Mouse (Mus musculus): ENCODE results near the gene Mlst8. TPM values are rescaled to one million over a fixed set of nuclear protein-coding genes. Genes with fewer than 3 reads are reported as not detected.
A peak's percentile ranks its signal among the peaks of the same experiment; 100 is the strongest.
"Not testable (repeated sequence)": the region's sequence is repeated elsewhere in the genome, so short reads cannot be mapped to it uniquely, and the experiment has no call there.

Gene Mlst8
- polyA plus RNA-seq, 1 experiment, result 23.3 TPM

GRCm38 (mm10) chr17:24470701-24471527 lies 8.0 kb downstream of the Mlst8 start:
- Histone ChIP-seq H3K4me3 (ENCODE audit: insufficient read depth, low read length) (peak overlapping the region; percentile 66), H3K4me1 (ENCODE audit: control insufficient read depth, insufficient read depth, low read length) (peaks cover 8% of the 10 kb centered on the region; the same call in 1 of the 2 replicates), H3K27ac (ENCODE audit: insufficient read depth, low read length) (peak overlapping the region; percentile 53)
- TF ChIP-seq POLR2A (IDR thresholded peaks at IDR 0.05; ENCODE audit: low read depth, low read length) (peak; percentile 27; the same call in 1 of the 2 replicates), CTCF (IDR thresholded peaks at IDR 0.05; ENCODE audit: borderline replicate concordance, insufficient read depth, low read length) (no peak)

- TF ChIP-seq CTCF (IDR thresholded peaks at IDR 0.05; ENCODE audit: borderline replicate concordance, insufficient read depth, low read length) (no peak), POLR2A (IDR thresholded peaks at IDR 0.05; ENCODE audit: low read depth, low read length) (peak; percentile 88)
- Histone ChIP-seq H3K27ac (ENCODE audit: insufficient read depth, low read length) (peak within 1 kb of the TSS; percentile 61), H3K4me1 (ENCODE audit: control insufficient read depth, insufficient read depth, low read length) (peaks cover 10% of the 10 kb centered on the region; the same call in 1 of the 2 replicates), H3K4me3 (ENCODE audit: insufficient read depth, low read length) (peak within 1 kb of the TSS; percentile 66)
Observed at GRCm38 (mm10) chr17:24469910-24470602, 8.8 kb downstream of the Mlst8 start, which contains the start of the genes E4f1 and Pgp. TSS of gene E4f1 (minus strand) at chr17:24470313. TSS of gene Pgp (plus strand) at chr17:24470392.

GRCm38 (mm10) chr17:24469336-24469909 lies 9.5 kb downstream of the Mlst8 start:
- Histone ChIP-seq H3K4me3 (ENCODE audit: insufficient read depth, low read length) (peak overlapping the region; percentile 66), H3K27ac (ENCODE audit: insufficient read depth, low read length) (peak overlapping the region; percentile 61), H3K4me1 (ENCODE audit: control insufficient read depth, insufficient read depth, low read length) (peaks cover 10% of the 10 kb centered on the region; the same call in 1 of the 2 replicates)
- TF ChIP-seq POLR2A (IDR thresholded peaks at IDR 0.05; ENCODE audit: low read depth, low read length) (no peak), CTCF (IDR thresholded peaks at IDR 0.05; ENCODE audit: borderline replicate concordance, insufficient read depth, low read length) (no peak)

- no peak overlapping the region for H3K27ac ChIP-seq (ENCODE audit: insufficient read depth, low read length)
- H3K4me3 ChIP-seq (ENCODE audit: insufficient read depth, low read length), result no peak overlapping the region
- H3K4me1 ChIP-seq (ENCODE audit: control insufficient read depth, insufficient read depth, low read length), result peaks cover 10% of the 10 kb centered on the region; the same call in 1 of the 2 replicates
- TF ChIP-seq CTCF (IDR thresholded peaks at IDR 0.05; ENCODE audit: borderline replicate concordance, insufficient read depth, low read length), result no peak
- no peak for TF ChIP-seq POLR2A (IDR thresholded peaks at IDR 0.05; ENCODE audit: low read depth, low read length)
Observed at GRCm38 (mm10) chr17:24468636-24469246, 10.1 kb downstream of the Mlst8 start.

- H3K4me1 ChIP-seq (ENCODE audit: control insufficient read depth, insufficient read depth, low read length), result peaks cover 6% of the 10 kb centered on the region; the same call in 1 of the 2 replicates
- TF ChIP-seq POLR2A (IDR thresholded peaks at IDR 0.05; ENCODE audit: low read depth, low read length), result no peak
- no peak for TF ChIP-seq CTCF (IDR thresholded peaks at IDR 0.05; ENCODE audit: borderline replicate concordance, insufficient read depth, low read length)
- no peak overlapping the region for H3K27ac ChIP-seq (ENCODE audit: insufficient read depth, low read length)
- H3K4me3 ChIP-seq (ENCODE audit: insufficient read depth, low read length), result no peak overlapping the region
Observed at GRCm38 (mm10) chr17:24463374-24464133, 15.3 kb downstream of the Mlst8 start.

- H3K4me1 ChIP-seq (ENCODE audit: control insufficient read depth, insufficient read depth, low read length), result peaks cover 6% of the 10 kb centered on the region; the same call in 1 of the 2 replicates
- no peak overlapping the region for H3K27ac ChIP-seq (ENCODE audit: insufficient read depth, low read length)
- TF ChIP-seq POLR2A (IDR thresholded peaks at IDR 0.05; ENCODE audit: low read depth, low read length), result no peak
- TF ChIP-seq CTCF (IDR thresholded peaks at IDR 0.05; ENCODE audit: borderline replicate concordance, insufficient read depth, low read length), result no peak
- H3K4me3 ChIP-seq (ENCODE audit: insufficient read depth, low read length), result no peak overlapping the region
Observed at GRCm38 (mm10) chr17:24462932-24463331, 15.9 kb downstream of the Mlst8 start.

GRCm38 (mm10) chr17:24461580-24461979 lies 17.3 kb downstream of the Mlst8 start:
- no peak overlapping the region for H3K4me3 ChIP-seq (ENCODE audit: insufficient read depth, low read length)
- H3K4me1 ChIP-seq (ENCODE audit: control insufficient read depth, insufficient read depth, low read length), result peaks cover 6% of the 10 kb centered on the region; the same call in 1 of the 2 replicates
- no peak for TF ChIP-seq CTCF (IDR thresholded peaks at IDR 0.05; ENCODE audit: borderline replicate concordance, insufficient read depth, low read length)
- TF ChIP-seq POLR2A (IDR thresholded peaks at IDR 0.05; ENCODE audit: low read depth, low read length), result no peak
- no peak overlapping the region for H3K27ac ChIP-seq (ENCODE audit: insufficient read depth, low read length)

- not testable (repeated sequence) for H3K4me1 ChIP-seq (ENCODE audit: control insufficient read depth, insufficient read depth, low read length); H3K27ac ChIP-seq (ENCODE audit: insufficient read depth, low read length); H3K4me3 ChIP-seq (ENCODE audit: insufficient read depth, low read length)
Observed at GRCm38 (mm10) chr17:24455523-24456206, 23.2 kb downstream of the Mlst8 start.

Measured in embryonic fibroblast, embryonic 13.5 days (primary cell).